Mouse (Mus musculus) spleen, adult 18-20 months (tissue): ENCODE results near the gene Rbl1.
"Not testable (repeated sequence)": the region's sequence is repeated elsewhere in the genome, so short reads cannot be mapped to it uniquely, and the experiment has no call there.

Experiments
- DNase-seq, 2 experiments: peaks; one replicate each; pipeline ENCODE4 v3.0.0; 2022; ENCODE audit warnings: mixed read lengths in 2 of 2

Gene Rbl1

DNA sequence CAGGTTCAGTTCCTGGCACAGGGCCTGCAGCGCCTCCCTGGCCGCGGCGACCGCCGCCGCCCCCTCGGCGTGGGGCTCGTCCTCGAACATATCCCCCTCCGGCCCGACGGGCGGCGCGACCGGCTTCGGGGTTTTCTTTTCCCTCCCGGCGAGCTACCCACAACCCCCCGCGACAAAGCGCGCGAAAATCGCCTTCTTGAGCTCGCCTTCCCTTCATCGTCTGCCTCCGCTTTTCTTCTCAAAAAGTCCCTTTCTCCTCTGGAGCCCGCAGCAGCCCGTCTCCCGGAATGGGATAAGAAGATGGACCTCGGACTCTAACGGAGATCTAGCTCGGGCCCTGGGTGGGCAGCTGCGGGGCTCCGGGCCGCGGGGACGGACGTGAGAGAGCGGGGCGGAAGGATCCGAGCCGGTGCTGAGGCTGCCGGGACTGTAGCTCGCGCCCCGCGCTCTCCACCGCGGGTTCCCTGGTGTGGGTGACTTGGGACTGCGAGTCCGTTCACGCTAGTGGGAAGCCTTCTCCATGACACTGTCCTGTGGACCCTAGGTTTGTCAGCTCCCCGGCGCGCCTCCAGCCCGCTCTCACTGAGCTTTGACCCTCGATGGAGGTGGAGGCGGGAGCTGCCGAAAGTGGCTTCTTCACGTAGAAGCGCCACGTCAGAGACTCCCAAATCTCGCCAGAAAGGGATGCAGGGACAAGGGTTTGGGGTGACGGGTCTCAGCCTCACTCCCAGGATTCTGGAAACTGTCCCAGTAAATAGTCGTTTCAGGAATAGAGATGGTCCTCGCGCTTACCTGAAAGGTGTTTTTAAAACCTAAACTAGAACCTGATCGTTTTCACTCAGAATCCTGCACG lies at the start of gene Rbl1:
TSS of gene Rbl1 (minus strand) at position 169 of the 853 bp plus-strand sequence.
- DNase-seq: peak; percentile 82 to 93

GRCm38 (mm10) chr2:157248111-157248510 lies 43.8 kb upstream of the Rbl1 start:
- DNase-seq: no peak

- no peak for DNase-seq
Measured at GRCm38 (mm10) chr2:157245603-157246002, 41.3 kb upstream of the Rbl1 start.

- no peak for DNase-seq
Measured at GRCm38 (mm10) chr2:157245001-157245400, 40.7 kb upstream of the Rbl1 start.

DNA sequence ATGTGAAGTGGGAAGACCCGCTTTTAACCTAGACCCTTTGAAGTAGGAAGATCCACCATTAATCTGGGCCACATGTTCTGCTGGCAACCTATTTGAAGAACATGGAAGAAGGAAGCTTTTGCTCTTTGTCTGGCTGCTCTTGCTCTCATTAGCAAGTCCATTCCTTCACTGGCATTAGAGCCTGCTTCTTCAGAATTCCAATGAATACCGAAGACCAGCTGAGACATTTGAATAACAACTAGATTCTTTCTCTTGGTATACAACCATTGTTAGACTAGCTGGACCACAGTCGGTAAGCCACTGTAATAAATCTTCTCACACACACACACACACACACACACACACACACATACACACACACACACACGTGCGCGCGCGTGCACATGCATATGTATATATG lies 31.6 kb upstream of the Rbl1 start:
- no peak for DNase-seq

DNA sequence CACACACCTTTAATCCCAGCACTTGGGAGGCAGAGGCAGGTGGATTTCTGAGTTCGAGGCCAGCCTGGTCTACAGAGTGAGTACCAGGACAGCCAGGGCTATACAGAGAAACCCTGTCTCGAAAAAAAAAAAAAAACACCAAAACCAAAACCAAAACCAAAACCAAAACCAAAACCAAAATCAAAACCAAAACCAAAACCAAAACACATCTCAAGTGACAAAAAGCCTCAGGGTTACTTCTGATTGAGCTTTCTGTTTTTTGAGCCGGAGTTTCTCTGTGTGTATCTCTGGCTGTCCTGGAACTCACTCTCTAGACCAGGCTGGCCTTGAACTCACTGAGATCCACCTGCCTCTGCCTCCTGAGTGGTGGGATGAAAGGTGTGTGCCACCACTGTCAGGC lies 17.6 kb upstream of the Rbl1 start:
- DNase-seq: not testable (repeated sequence)

DNA sequence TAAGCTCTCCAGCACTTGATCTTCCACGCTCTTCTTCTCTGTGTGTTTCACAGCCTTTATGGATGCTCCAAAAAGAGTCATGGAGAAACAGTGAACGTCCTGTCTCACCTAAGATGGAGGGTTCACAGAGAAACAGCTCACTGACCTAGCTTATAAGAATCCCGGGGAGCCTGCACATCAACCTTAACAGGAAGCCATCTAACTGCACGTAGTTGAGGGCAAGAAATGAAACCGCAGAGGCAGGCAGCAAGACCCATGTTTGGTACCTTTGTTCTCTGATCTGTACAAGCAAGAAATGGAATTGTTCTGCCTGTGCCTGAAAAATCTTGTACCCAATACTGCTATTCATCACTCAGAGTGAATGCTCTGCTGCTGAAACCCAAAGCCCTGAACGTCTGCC lies 15.8 kb upstream of the Rbl1 start:
- no peak for DNase-seq

DNA sequence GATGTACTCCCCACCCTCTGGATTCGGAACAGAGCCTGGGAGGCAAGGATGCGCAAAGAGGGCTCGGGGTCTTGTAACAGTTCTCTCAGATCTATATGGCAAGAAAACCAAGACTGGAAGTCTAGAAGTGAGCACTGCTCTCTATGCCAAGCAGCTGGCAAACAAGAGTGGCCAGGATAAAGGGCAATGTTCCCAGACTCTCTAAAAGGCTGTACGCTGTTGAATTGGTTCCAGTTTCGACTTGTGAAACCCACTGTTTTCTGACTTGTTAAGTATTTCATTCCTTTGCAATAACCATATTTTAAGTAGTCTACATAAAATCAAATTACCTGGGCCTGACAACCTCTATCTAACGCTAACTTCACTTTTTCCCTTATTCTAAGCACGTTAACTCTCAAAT lies 7.4 kb upstream of the Rbl1 start:
- no peak for DNase-seq

DNA sequence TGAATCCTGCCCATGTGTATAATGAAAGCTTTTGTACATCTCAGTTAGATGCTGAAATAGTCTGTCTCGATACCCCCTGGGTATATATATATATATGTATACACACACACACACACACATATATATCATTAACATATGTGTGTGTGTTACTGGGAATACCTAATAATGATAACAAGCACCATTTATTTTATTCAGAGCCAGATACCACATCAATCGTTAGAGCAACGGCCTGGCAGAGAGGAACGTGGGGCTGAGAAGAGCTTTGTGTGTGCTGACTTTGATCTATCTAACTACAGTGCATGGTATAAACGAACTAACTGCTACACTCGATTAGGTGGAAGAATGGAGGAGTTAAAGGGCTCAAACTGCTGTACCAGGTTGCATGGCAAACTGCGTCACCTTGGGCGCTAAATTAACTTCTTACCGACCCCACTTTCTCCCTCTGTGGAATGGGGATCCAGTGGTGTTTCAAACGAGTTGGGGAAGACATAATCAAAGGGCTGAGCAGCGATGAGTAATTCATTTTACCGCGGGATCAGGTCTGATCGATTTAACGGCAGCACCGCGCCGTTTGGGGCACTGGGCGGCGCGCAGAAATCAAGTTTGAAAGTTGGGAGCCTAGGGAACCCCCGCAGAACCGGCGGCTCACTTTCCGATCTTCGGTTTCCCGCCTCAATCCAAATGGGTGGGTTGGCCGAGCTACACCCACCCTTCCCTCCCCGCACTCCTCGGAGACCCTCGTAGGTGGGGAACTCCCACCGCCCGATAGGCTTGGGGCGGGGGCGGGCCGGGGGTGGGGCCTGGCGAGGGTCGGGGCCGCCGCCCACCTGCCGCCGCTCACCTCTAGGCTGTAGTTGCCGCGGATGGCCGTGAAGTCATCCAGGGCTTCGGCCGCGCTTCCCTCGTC lies 622 bp downstream of the Rbl1 start:
- peak; percentile 21 to 52 for DNase-seq

- no peak for DNase-seq
Measured at GRCm38 (mm10) chr2:157203026-157203425, 1.3 kb downstream of the Rbl1 start.

- no peak for DNase-seq
Measured at GRCm38 (mm10) chr2:157202361-157202760, 2.0 kb downstream of the Rbl1 start.

DNA sequence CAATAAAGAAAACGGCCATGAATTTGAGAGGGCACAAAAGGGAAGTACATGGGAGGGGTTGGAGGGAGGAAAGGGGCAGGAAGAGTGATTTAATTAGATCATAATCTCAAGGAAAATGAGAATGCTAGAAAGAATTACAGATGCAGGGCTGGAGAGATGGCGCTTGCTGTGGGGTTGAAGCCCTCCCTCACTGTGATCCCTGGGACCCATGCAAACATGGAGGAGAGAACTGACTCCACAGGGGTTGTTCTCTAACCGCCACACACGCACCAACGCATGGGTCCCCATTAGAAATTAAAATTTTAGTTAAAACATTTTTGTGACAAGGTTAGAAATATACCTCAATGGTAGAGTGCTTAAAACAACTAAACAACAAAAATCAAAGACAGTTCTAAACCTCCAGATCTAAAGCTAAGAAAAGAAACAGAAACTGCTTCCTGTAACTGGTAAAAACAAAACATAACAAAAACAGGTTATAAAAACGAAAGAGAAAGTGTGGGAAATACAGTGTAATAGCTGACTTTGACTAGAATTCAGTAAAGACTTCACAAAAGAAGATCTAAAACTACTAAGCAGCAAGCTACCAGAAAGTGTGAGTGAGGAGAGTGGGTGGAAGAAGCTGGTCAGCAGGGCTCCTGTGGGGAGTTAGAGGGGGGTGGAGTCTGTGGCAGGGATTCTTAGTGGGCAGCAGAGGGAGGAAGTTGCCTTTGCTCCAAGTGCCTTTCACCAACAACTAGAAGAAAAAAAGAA lies 3.1 kb downstream of the Rbl1 start:
- DNase-seq: peak; percentile 35 to 42

DNA sequence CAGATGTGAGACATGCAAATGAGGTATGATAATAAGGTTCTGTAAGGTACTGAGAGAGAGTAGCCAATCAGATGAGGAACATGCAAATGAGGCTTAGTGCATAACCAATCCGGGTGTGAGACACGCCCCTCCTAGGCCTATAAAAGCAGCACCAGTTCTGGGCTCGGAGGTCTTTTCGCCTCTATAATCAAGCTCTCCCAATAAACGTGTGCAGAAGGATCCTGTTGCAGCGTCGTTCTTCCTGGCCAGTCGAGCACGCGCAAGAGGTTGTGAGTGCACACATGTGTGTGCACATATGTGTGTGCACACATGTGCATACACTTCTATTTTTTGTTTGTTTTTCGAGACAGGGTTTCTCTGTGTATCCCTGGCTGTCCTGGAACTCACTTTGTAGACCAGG lies 5.9 kb downstream of the Rbl1 start:
- not testable (repeated sequence) for DNase-seq

DNA sequence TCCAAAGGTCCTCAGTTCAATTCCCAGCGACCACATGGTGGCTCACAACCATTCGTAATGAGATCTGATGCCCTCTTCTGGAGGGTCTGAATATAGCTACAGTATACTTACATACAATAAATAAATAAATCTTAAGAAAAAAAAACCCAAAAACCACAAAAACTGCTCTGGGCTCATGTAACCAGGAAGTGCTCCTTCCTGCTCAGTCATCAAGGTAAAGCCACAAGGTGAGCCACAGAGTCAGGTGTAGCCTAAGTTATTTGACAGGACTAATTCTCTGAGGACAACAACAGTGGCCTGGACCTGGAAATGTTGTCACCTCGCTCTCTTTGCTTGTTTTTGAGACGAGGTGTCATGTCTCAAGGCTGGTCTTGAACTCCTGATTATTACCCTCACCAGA lies 13.7 kb downstream of the Rbl1 start:
- no peak for DNase-seq

- DNase-seq: no peak
Measured at GRCm38 (mm10) chr2:157187223-157187622, 17.1 kb downstream of the Rbl1 start.

DNA sequence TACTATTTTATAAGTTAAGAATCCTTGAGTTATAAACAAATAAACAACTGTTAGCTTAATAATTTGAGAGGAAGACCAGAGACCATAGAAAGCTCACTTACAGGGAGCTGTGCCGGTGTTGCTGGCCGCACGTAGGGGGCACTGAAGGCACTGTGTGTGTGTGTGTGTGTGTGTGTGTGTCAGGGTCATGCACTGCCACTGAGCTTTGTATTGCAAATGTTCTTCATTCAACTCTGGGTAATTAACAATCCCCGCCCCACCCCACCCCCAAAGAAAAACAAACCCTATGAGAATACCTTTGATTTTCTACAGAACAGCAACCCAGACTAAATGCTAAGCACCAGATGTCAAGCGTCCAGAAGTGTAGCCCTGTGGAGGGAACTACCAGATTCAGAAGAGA lies 17.8 kb downstream of the Rbl1 start:
- DNase-seq: no peak

DNA sequence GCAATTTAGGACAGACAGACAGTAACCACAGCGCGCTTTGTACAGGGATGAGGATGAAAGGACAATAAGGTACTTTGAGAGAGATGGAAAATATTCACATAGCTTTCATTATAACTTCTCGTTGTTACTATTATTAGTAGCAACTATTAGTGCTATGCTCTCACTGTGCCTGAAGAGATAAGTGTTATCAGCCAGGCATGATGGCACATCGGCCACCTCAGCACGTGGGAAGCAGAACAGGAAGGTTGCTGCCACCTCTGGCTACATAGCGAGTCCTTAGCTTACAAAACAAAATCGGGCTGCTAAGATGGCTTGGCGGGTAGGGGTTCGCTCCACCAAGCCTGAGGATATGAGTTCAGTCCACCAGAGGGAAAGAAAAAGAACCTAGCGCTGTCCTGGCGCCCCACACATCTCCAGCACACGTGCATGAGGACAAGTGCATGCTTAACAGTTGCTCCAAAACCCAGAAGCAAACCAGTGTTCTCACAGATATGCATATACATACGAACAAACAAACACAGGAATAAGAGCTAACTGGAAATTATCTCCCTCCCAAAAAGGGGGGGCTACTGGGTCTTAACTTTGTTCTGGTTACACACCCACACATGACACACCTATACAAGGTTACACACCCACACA lies 19.2 kb downstream of the Rbl1 start:
- no peak for DNase-seq

DNA sequence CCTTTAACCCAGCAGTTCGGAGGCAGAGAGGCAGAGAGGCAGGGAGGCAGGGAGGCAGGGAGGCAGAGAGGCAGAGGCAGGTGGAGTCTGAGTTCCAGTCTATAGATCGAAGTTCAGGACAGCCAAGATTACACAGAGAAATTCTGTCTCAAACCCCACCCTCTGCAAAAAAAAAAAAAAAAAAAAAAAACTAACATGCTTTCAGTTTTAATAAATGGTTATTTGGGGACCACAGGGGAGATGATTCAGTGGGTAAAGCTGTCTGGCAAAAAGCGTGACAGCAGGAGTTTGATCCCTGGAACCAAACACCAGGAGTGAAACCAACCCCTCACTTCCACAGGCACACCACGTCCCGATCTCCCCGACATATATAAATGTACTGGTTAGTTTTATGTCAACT lies 26.2 kb downstream of the Rbl1 start:
- DNase-seq: no peak

GRCm38 (mm10) chr2:157176248-157176647 lies 28.1 kb downstream of the Rbl1 start:
- no peak for DNase-seq

DNA sequence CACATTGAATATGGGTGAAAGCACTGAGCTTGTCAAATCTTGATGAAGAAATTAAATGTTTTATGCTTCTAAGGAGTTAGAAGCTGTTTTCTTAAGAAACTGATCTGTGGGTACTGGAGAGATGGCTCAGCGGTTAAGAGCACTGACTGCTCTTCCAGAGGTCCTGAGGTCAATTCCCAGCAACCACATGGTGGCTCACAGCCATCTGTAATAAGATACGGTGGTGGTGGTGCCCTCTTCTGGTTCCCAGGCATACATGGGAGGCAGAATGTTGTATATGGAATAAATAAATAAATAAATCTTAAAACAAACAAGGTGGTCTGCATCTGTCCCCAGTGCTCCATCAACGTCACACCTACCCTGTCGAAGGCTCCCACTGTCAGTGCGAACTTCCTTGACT lies 29.9 kb downstream of the Rbl1 start:
- peak in 1 of 2 experiments; percentile 6 for DNase-seq

DNA sequence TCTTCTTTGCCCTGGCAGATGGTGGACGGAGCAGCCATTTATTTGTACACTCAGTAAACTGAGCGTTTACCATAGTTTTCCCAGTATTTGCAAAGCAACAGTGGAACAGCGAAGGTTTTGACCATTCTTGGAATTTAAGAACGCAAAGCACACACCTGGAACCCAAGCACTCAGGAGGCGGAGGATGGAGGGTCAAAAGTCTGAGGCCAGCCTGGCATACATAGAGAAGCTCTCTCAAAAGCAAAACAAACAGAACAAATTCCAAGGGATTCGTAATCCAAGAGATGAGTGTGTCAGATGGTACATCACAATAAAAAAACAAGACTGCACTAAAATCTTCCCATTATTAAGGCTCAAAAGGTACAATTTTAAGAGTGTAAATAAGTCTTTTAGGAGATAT lies 30.8 kb downstream of the Rbl1 start:
- no peak for DNase-seq

DNA sequence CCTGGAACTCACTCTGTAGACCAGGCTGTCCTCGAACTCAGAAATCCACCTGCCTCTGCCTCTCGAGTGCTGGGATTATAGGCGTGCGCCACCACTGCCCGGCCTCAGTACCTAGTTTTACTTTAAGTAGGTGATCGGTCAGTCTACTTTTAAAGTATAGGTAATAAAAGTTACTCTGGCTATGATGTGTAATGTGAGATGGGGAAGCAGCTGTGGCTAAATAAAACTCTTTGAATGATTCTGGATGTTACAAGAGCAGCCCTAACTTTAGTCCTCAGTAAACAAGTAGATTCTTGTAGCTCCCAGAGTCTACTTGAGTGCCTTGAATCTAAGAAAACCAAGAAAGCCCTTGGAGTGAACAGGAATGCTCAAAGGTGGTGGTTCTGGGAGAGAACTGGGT lies 31.4 kb downstream of the Rbl1 start:
- DNase-seq: no peak

DNA sequence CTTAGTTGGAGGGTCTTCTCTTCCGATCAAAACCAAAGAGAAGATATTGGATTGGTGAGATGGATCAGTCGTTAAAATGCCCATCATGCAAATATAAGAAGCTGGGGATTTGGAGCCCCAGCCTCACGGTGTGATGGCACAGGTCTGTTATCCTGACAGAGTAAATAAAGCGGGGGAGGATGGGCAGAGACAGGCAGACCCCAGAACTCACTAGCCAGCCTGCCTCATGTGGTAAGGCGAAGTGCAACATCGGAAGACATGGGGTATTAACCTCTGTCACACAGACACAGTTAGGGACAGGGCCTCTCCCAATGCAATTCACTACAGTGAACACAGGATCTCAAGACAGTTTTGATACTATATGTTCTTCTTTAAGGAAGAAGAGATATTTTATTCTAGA lies 33.7 kb downstream of the Rbl1 start:
- DNase-seq: no peak
